Mouse (Mus musculus) MEL (cell line): ENCODE measurements around the gene Ssx2ip. TPM values are rescaled to one million over a fixed set of nuclear protein-coding genes. Genes with fewer than 3 reads are reported as not detected.
A peak's percentile ranks its signal among the peaks of the same experiment; 100 is the strongest.

Source experiments
- DNase-seq: peaks from one replicate; pipeline ENCODE4 v3.0.0; 2011; ENCODE audit warnings: low read depth, low spot score
- H3K27ac ChIP-seq: 2 replicates; pipeline ENCODE4 v1.5.1; 2012; ENCODE audit warnings: low read depth, mild to moderate bottlenecking, control low read depth, low read length, moderate library complexity; ENCODE audit not compliant: control insufficient read depth
- H3K27me3 ChIP-seq, 2 experiments: fragments of 150-350 bp in 1 of 2; sonication (generic) in 1 of 2; 2 replicates each; pipeline ENCODE4 v1.6.1; 2012; ENCODE audit warnings: low read length in 2 of 2, mild to moderate bottlenecking in 2 of 2, improper control_type of control experiment in 1 of 2, moderate library complexity in 1 of 2; ENCODE audit not compliant: insufficient read depth in 2 of 2, control insufficient read depth in 1 of 2
- H3K36me3 ChIP-seq, 2 experiments: 2 replicates each; pipeline ENCODE4 v1.6.1; 2012 to 2014; ENCODE audit warnings: low read length in 2 of 2, improper control_type of control experiment in 1 of 2, inconsistent platforms in 1 of 2, mild to moderate bottlenecking in 1 of 2; ENCODE audit not compliant: insufficient read depth in 2 of 2, control insufficient read depth in 1 of 2
- H3K4me1 ChIP-seq, 2 experiments: fragments of 150-350 bp in 1 of 2; sonication (generic) in 1 of 2; 2 replicates each; pipeline ENCODE4 v1.6.1; 2012; ENCODE audit warnings: low read length in 2 of 2, improper control_type of control experiment in 1 of 2, mild to moderate bottlenecking in 1 of 2; ENCODE audit not compliant: insufficient read depth in 2 of 2, control insufficient read depth in 1 of 2
- H3K4me3 ChIP-seq, 2 experiments: fragments of 150-350 bp in 1 of 2; sonication (generic) in 1 of 2; 2 replicates each; pipeline ENCODE4 v1.5.1; 2012; ENCODE audit warnings: low read depth in 2 of 2, low read length in 2 of 2, mild to moderate bottlenecking in 2 of 2, moderate library complexity in 2 of 2, control low read depth in 1 of 2, improper control_type of control experiment in 1 of 2; ENCODE audit not compliant: control insufficient read depth in 1 of 2, insufficient read depth in 1 of 2
- H3K79me2 ChIP-seq: 2 replicates; pipeline ENCODE4 v1.6.1; 2012; ENCODE audit warnings: mild to moderate bottlenecking, low read length, moderate library complexity; ENCODE audit not compliant: control insufficient read depth, poor library complexity, insufficient read depth
- H3K9ac ChIP-seq: 2 replicates; pipeline ENCODE4 v1.6.1; 2012; ENCODE audit warnings: low read depth, mild to moderate bottlenecking, control low read depth, low read length, moderate library complexity; ENCODE audit not compliant: control insufficient read depth, poor library complexity, severe bottlenecking
- H3K9me3 ChIP-seq: fragments of 150-350 bp; sonication (generic); replicated peaks from 2 replicates; pipeline ENCODE4 v1.6.1; 2012; ENCODE audit warnings: mild to moderate bottlenecking, low read length, improper control_type of control experiment, moderate library complexity; ENCODE audit not compliant: insufficient read depth
- CHD2 ChIP-seq: IDR thresholded peaks from 2 replicates; pipeline ENCODE4 v1.6.1; 2011; ENCODE audit warnings: low read length, improper control_type of control experiment
- CTCF ChIP-seq, 3 experiments: IDR thresholded peaks in 2 of 3; conservative IDR thresholded peaks in 1 of 3; 2 replicates each; pipeline ENCODE4 v1.5.1; 2011 to 2012; ENCODE audit warnings: low read length in 3 of 3, low read depth in 2 of 3, mild to moderate bottlenecking in 2 of 3, improper control_type of control experiment in 1 of 3, inconsistent platforms in 1 of 3, mixed read lengths in 1 of 3, moderate library complexity in 1 of 3; ENCODE audit not compliant: control insufficient read depth in 1 of 3, insufficient read depth in 1 of 3, poor library complexity in 1 of 3, severe bottlenecking in 1 of 3
- ELF1 ChIP-seq: IDR thresholded peaks from 2 replicates; pipeline ENCODE4 v1.6.1; 2014; ENCODE audit warnings: low read depth, mild to moderate bottlenecking, inconsistent platforms, low read length, improper control_type of control experiment, moderate library complexity
- JUND ChIP-seq: IDR thresholded peaks from 2 replicates; pipeline ENCODE4 v1.6.1; 2011; ENCODE audit warnings: low read depth, mild to moderate bottlenecking, improper control_type of control experiment, low read length
- MAX ChIP-seq: IDR thresholded peaks from 2 replicates; pipeline ENCODE4 v1.6.1; 2011; ENCODE audit warnings: low read length, improper control_type of control experiment
- MEF2A ChIP-seq: IDR thresholded peaks from 2 replicates; pipeline ENCODE4 v1.6.1; 2014; ENCODE audit warnings: low read depth, mild to moderate bottlenecking, inconsistent platforms, low read length, improper control_type of control experiment; ENCODE audit not compliant: poor library complexity, insufficient replicate concordance, severe bottlenecking; ENCODE audit errors: extremely low read depth
- MYB ChIP-seq: IDR thresholded peaks from 2 replicates; pipeline ENCODE4 v1.6.1; 2011; ENCODE audit warnings: mild to moderate bottlenecking, low read depth, low read length, improper control_type of control experiment
- MYC ChIP-seq: IDR thresholded peaks from 2 replicates; pipeline ENCODE4 v1.6.1; 2011; ENCODE audit warnings: low read depth, mild to moderate bottlenecking, low read length, improper control_type of control experiment, moderate library complexity
- POLR2AphosphoS2 ChIP-seq: IDR thresholded peaks from 2 replicates; pipeline ENCODE4 v1.6.1; 2011; ENCODE audit warnings: low read length, improper control_type of control experiment
- SIN3A ChIP-seq: IDR thresholded peaks from 2 replicates; pipeline ENCODE4 v1.6.1; 2012; ENCODE audit warnings: low read length, improper control_type of control experiment, inconsistent platforms
- TAL1 ChIP-seq: IDR thresholded peaks from 2 replicates; pipeline ENCODE4 v1.6.1; 2012; ENCODE audit warnings: mild to moderate bottlenecking, inconsistent platforms, low read length, moderate library complexity, mixed read lengths
- TCF12 ChIP-seq: IDR thresholded peaks from 2 replicates; pipeline ENCODE4 v1.6.1; 2014; ENCODE audit warnings: low read depth, mild to moderate bottlenecking, inconsistent platforms, low read length, improper control_type of control experiment, moderate library complexity
- UBTF ChIP-seq: IDR thresholded peaks from 2 replicates; pipeline ENCODE4 v1.6.1; 2012; ENCODE audit warnings: low read depth, mild to moderate bottlenecking, inconsistent platforms, low read length, improper control_type of control experiment, moderate library complexity, borderline replicate concordance; ENCODE audit not compliant: insufficient read depth
- polyA plus RNA-seq, 2 experiments: library from polyadenylated mRNA; stranded (reverse) in 1 of 2; unstranded in 1 of 2; fragments of >175 nt in 1 of 2; fragments of >200 nt in 1 of 2; gene quantifications; 2 replicates each; pipeline versions ENCODE4 v1.2.1 to v1.2.4; 2012; ENCODE audit warnings: low replicate concordance in 2 of 2, low read depth in 1 of 2; ENCODE audit not compliant: insufficient read length in 2 of 2, insufficient read depth in 1 of 2, missing spikeins in 1 of 2
- total RNA-seq: library from RNA; depleted of rRNA; stranded (reverse); fragments of 300-350 nt; gene quantifications from 2 replicates; pipeline ENCODE4 v1.2.3, GENCODE M21; 2012

Ssx2ip gene
- total and polyA plus RNA-seq, 3 experiments = 52.1 to 270 (median 70.0) TPM

DNA sequence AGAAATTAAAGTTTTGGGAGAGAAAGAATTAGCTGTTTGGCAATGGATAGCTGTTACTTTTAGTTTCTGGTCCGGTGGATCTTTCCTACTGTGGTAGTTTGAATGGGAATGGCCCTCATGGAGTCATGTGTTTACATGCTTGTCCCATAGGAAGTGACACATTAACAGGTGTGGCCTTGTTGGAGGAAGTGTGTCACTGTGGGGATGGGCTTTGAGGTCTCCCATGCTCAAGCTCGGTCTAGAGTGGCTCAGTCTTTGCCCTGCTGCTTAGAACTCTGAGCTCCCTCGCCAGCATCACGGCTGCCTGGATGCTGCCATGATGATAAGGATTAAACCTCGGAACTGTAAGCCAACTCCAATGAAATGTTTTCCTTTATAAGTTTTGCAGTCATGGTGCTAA, 46.9 kb downstream of the Ssx2ip start:
- Histone ChIP-seq H3K9me3 (no peaks in the 10 kb centered on the region), H3K4me3 (no peak overlapping the region), H3K79me2 (no peaks in the 10 kb centered on the region), H3K9ac (no peak overlapping the region), H3K27me3 (no peaks in the 10 kb centered on the region)
- DNase-seq = peak; percentile 17
- TF ChIP-seq TCF12 = no peak
- TF ChIP-seq SIN3A = 0 out of 2 replicates have a peak, but pooled peaks have one; percentile 25
- TF ChIP-seq, all 39 proteins: peak for 1
- H3K27ac ChIP-seq = no peak overlapping the region
- peaks cover 0 to 11% of the 10 kb centered on the region in 2 experiments; a peak in 3 of 4 replicates for H3K4me1 ChIP-seq
- peaks cover 0 to 8% of the 10 kb centered on the region in 2 experiments; a peak in 2 of 4 replicates for H3K36me3 ChIP-seq

DNA sequence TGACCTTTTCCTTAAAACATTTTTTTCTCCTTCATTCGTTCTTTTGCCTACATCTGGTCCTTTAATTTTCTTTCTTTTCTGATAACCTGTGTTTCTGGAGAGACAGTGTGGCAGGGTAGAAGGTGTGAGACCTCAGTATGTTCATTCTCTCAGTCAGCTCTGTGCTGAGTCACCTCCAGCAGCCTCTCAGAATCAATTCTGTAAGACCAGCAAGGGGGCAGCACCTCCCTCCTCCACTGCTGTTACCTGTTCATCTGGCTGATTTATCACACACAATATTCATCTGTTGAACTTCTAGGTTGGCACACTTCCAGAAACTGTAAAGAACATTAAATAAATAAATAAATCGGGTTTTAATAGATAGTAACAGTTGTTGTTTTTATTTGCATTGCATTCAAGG, 58.5 kb downstream of the Ssx2ip start:
- no peak for DNase-seq
- no peaks in the 10 kb centered on the region for H3K4me1 ChIP-seq
- no peak overlapping the region for H3K4me3 ChIP-seq
- no peaks in the 10 kb centered on the region for H3K27me3 ChIP-seq
- H3K9me3 ChIP-seq = no peaks in the 10 kb centered on the region
- H3K9ac ChIP-seq = no peak overlapping the region
- TF ChIP-seq MEF2A (no peak), CTCF (IDR thresholded peaks at IDR 0.05 in 2 of 3, conservative IDR thresholded peaks at IDR 0.05 in 1 of 3; ENCODE audit: control insufficient read depth in 1 of 3, insufficient read depth in 1 of 3, low read depth in 2 of 3, low read length in 3 of 3, poor library complexity in 1 of 3, severe bottlenecking in 1 of 3) (peak in 2 of 3 experiments; percentile 5 to 17; a peak in 1 of 6 replicates)
- H3K36me3 ChIP-seq = no peaks in the 10 kb centered on the region; a peak in 1 of 4 replicates
- no peaks in the 10 kb centered on the region for H3K79me2 ChIP-seq
- H3K27ac ChIP-seq = no peak overlapping the region

DNA sequence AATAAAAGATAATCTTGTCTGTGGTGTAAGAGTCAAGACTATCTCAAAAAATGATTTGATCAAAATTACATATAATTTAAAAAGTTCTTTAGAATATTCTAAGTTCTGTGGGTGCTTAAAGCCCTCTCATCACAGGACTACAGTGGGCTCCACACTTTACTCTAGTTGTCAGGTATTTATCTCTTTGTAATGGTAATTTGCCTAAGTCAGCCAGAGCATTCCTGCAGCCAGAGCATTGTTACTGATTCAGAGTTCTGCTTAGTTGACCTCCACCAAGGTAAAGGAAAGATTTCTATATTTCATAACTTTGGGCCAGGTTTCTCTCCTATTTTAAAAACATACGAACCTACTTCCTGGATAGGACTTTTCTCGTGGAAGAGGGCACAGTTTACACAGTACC, 64.8 kb downstream of the Ssx2ip start:
- TF ChIP-seq CHD2 = no peak
- TF ChIP-seq UBTF = no peak
- TF ChIP-seq JUND = no peak
- TF ChIP-seq MYC = no peak
- TF ChIP-seq POLR2AphosphoS2 = no peak
- TF ChIP-seq MYB = no peak
- no peak for TF ChIP-seq MAX
- no peak for TF ChIP-seq ELF1
- TF ChIP-seq TAL1 = no peak
- Histone ChIP-seq H3K79me2 (no peaks in the 10 kb centered on the region), H3K36me3 (no peaks in the 10 kb centered on the region), H3K9me3 (no peaks in the 10 kb centered on the region), H3K27ac (no peak overlapping the region), H3K9ac (no peak overlapping the region), H3K27me3 (no peaks in the 10 kb centered on the region), H3K4me3 (no peak overlapping the region), H3K4me1 (no peaks in the 10 kb centered on the region)
- DNase-seq = no peak
